Mouse (Mus musculus) embryonic facial prominence, embryonic 10.5 days (tissue): Measurements from ENCODE around the gene Aldh4a1. TPM values are rescaled to one million over a fixed set of nuclear protein-coding genes. Genes with fewer than 3 reads are reported as not detected.

Source experiments
- DNase-seq: peaks from one replicate; pipeline ENCODE4 v3.0.0-alpha.2; 2017; ENCODE audit warnings: low spot score
- H3K27ac ChIP-seq: fragments of 300-500 bp; sonication (generic); replicated peaks from 2 replicates; pipeline ENCODE4 v1.5.1; 2016; ENCODE audit warnings: mild to moderate bottlenecking
- H3K27me3 ChIP-seq: fragments of 300-500 bp; sonication (generic); replicated peaks from 2 replicates; pipeline ENCODE4 v1.6.1; 2016; ENCODE audit warnings: low read depth, mild to moderate bottlenecking; ENCODE audit not compliant: poor library complexity, severe bottlenecking
- H3K36me3 ChIP-seq: fragments of 300-500 bp; sonication (generic); replicated peaks from 2 replicates; pipeline ENCODE4 v1.6.1; 2016; ENCODE audit warnings: mild to moderate bottlenecking, moderate library complexity
- H3K4me1 ChIP-seq: fragments of 300-500 bp; sonication (generic); 2 replicates; pipeline ENCODE4 v1.6.1; 2016
- H3K4me3 ChIP-seq: fragments of 300-500 bp; sonication (generic); 2 replicates; pipeline ENCODE4 v1.5.1; 2016; ENCODE audit warnings: mild to moderate bottlenecking, moderate library complexity
- H3K9me3 ChIP-seq: fragments of 300-500 bp; sonication (generic); 2 replicates; pipeline ENCODE4 v1.6.1; 2016; ENCODE audit warnings: mild to moderate bottlenecking
- WGBS: fragments of 180-500 bp; shearing (Covaris S2); methylation state at CpG from one replicate; pipeline ENCODE4 v1.1.7; 2016; 5-methylcytosine and 5-hydroxymethylcytosine counted together
- polyA plus RNA-seq: library from polyadenylated mRNA; unstranded; fragments of >200 nt; fragmentation: Nextera tagmentation; extraction: Ambion mirVana; gene quantifications from 2 replicates; pipeline ENCODE4 v1.2.1, GENCODE M21; 2016

The Aldh4a1 gene
- polyA plus RNA-seq, 1 experiment from 2014 or later, result 24.4 TPM

DNA sequence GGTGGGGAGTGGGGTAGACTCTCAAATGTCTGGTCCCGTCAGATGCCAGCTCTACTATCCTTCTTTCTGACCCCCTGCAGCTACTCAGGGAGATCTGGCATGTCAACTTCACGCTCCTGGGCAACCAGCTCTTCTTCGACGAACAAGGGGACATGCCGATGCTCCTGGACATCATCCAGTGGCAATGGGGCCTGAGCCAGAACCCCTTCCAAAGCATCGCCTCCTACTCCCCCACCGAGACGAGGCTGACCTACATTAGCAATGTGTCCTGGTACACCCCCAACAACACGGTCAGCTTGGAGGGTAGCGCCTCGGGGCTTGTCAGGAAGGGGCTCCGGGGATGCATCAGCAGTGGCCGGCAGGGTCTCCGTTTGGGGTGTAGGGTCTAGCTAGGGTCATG, 39.2 kb downstream of the Aldh4a1 start:
- DNase-seq, result no peak
- Histone ChIP-seq H3K9me3 (peaks cover 7% of the 10 kb centered on the region; the same call in 1 of the 2 replicates), H3K4me1 (no peaks in the 10 kb centered on the region), H3K27ac (no peak overlapping the region), H3K4me3 (no peak overlapping the region), H3K36me3 (no peaks in the 10 kb centered on the region), H3K27me3 (no peaks in the 10 kb centered on the region)
- 91% methylated on average over 14 of the region's 14 CpGs for WGBS

DNA sequence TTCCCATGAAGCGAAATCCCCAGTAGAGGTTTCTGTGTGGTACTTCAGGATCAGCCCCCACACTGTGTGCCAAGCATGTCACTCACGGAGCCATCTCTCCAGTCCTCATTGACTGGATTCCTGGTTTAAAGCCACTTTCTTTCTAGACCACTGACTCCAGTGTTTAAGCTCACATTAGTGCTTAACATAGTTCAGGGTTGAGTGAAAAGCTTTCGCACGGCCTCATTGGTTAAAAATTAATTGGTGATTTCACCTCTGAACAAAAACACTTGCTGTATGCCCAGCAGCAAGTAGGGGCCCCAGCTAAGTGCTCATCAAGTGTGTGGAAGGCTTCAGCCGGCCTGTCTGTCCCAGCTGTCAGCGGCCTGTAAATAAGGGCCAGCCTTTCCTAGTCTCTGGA, 45.0 kb downstream of the Aldh4a1 start:
- Histone ChIP-seq H3K27me3 (no peaks in the 10 kb centered on the region), H3K36me3 (no peaks in the 10 kb centered on the region), H3K4me1 (no peaks in the 10 kb centered on the region), H3K27ac (no peak overlapping the region), H3K9me3 (no peaks in the 10 kb centered on the region), H3K4me3 (no peak overlapping the region)
- DNase-seq, result no peak
- WGBS, result 72% methylated on average over 6 of the region's 6 CpGs

DNA sequence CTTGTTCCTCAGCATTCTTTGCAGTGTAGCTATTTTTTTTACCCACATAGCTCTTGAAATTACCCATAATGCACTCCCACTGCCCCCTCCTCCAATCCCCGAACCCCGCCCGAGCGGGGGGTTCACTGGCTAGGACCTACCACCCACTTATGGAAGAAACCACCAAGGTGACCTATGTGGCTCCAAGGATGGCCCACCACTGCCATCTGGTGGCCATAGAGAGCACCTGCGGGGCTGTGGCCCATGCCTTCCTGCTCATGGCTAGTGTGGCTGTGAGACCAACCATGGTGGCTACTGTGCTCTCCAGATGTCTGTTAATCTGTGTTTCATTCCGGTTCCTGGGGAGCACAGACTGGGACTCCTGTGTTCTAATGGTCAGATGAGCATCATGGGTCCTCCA, 47.2 kb downstream of the Aldh4a1 start:
- Histone ChIP-seq H3K27ac (no peak overlapping the region), H3K9me3 (no peaks in the 10 kb centered on the region), H3K27me3 (peaks cover 4% of the 10 kb centered on the region), H3K36me3 (no peaks in the 10 kb centered on the region), H3K4me1 (no peaks in the 10 kb centered on the region), H3K4me3 (no peak overlapping the region)
- 24% methylated on average over 6 of the region's 6 CpGs for WGBS
- peak; percentile 71 for DNase-seq

DNA sequence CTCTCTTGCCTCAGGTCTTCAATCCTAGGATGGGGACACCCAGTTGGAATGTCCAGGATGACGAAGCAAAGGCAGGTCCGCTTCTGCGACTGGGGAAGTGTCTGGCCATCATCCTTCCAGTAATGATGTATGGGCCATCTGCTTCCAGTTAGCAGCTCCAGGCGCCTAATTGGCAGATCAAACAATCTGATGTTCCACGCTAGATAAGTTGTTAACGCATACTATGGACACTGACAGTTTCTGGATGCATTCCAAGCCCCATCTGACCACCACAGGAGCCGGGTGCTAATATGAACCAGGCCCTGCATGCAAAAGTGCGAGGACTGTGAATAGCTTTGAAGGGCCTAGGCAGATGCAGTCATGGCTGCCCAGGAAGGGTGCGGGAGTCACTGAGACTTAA, 53.0 kb downstream of the Aldh4a1 start:
- DNase-seq, result peak; percentile 28
- H3K9me3 ChIP-seq, result peaks cover 11% of the 10 kb centered on the region; the same call in 1 of the 2 replicates
- no peak overlapping the region for H3K27ac ChIP-seq
- peaks cover 10% of the 10 kb centered on the region for H3K4me1 ChIP-seq
- peaks cover 15% of the 10 kb centered on the region for H3K27me3 ChIP-seq
- no peak overlapping the region for H3K4me3 ChIP-seq
- 60% methylated on average over 9 of the region's 9 CpGs for WGBS
- H3K36me3 ChIP-seq, result no peaks in the 10 kb centered on the region

DNA sequence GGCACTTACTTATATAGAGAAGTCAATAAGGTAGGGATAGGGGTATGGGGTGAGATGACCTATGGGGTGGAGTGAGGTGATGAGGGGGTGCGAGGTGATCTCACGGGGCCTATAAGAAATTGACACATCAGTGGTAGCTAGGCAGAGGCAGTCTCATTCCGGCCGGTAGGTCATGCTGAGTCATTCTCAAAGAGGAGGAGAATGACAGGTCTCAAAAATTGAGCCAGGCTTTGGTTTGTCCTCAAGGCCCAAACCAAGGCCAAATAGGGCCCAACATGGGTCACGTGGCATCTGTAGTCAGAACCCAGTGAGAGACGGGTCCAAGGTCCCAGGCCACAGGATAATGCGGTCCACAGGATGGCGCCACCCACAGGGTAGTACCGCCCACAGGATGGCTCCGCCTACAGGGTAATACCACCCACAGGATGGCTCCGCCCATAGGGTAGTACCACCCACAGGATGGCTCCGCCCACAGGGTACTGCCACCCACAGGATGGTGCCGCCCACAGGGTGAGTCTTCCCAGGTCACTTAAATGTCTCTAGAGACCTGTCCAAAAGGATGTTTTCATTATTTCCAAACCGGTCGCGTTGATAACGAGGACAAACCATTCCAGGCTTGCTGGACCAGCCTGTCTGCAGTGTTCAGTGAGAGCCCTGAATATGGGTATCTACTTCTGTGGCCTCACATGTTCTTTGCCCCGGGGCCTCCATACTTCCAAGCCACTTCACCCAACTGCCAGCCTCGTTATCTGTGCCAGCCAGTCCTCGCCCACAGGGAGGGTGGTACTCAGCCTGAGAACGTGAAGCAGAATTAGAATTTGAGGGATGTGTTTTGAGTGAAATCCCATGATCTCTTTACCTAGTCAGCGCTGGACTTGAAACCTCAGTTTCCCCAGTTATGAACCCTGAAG, 61.3 kb downstream of the Aldh4a1 start:
- no peaks in the 10 kb centered on the region for H3K36me3 ChIP-seq
- DNase-seq, result no peak
- H3K27ac ChIP-seq, result no peak overlapping the region

DNA sequence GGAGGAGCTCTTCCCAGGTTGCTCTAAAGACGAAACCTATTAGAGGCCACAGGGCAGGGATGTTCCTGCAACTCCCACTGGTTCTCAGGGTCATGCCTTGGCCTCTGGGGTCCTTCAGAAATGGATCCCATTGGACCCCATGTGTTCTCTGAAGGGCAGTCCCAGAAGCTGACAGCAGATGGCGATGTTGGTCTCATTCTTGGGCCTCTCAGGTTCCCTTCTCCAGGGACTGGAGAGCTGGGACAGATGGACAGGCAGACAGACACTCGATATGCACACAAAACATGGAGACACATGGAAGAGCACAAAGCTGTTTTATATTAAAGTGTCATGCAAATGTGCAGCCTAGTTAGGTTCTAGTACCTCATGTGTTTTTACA, 62.0 kb downstream of the Aldh4a1 start:
- no peak overlapping the region for H3K4me3 ChIP-seq
- no peaks in the 10 kb centered on the region for H3K36me3 ChIP-seq
- 14% methylated on average over 3 of the region's 3 CpGs for WGBS
- peaks cover 18% of the 10 kb centered on the region; the same call in 1 of the 2 replicates for H3K9me3 ChIP-seq
- peaks cover 22% of the 10 kb centered on the region; the same call in 1 of the 2 replicates for H3K27me3 ChIP-seq
- peak; percentile 76 for DNase-seq
- no peak overlapping the region for H3K27ac ChIP-seq
- peaks cover 2% of the 10 kb centered on the region; the same call in 1 of the 2 replicates for H3K4me1 ChIP-seq

More for the DNA sequence above, 61.3 kb downstream of the Aldh4a1 start:
- Histone ChIP-seq H3K4me1 (no peaks in the 10 kb centered on the region), H3K4me3 (no peak overlapping the region), H3K27me3 (0 out of 2 replicates have a peak, but pooled peaks cover 17% of the 10 kb centered on the region), H3K9me3 (peaks cover 18% of the 10 kb centered on the region; the same call in 1 of the 2 replicates)
- WGBS, result 76% methylated on average over 22 of the region's 22 CpGs

DNA sequence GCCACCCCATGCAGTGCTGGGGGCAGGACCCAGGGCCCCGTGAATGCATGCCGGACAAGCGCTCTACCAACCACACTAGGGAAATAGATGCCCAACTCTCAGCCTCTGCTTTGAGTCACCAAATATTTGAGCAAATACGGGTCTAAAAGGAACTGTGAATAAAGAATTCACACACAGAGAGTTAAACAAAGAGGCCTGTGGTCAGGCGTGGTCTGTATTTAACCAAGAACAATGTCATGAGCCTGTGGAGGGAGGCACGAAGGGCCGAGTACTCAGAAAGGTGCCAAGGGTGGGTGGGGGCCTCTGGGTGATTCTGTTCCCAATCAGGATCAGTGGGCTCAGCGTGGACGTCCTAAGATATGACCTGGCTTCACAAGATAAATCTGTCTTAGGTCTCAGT, 65.4 kb downstream of the Aldh4a1 start:
- H3K36me3 ChIP-seq, result no peaks in the 10 kb centered on the region
- WGBS, result 72% methylated on average over 9 of the region's 9 CpGs

DNA sequence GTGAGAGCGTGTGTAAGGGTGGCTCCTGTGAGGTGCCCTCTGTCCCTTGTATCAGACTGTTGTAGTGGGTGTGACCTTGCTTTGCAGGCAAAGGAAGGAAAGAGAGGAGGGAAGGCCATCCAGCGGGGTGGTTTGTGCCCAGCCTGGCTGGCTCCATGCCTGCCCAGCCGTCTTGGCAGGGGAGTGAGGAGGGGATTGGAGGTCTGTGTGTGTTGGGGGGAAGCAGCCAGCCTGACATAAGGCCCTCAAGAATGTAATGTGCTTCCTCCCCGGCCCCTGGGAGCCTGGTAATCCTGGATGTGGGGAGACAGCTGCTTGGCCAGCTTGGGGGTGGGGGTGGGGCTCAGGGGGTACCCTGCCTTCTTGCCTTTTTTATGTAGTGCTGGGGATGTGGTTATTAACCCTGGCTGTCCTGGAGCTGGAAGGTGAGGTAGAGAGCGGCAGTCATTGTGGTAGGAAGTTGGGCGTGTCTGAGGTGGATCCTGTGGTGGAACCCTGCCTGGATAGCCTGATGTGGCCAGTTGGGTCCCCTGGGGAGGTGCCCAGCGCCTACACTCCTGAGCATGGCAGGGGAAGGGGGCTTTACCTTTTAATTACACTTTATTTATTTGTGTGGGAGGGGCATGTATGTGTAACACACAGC, 67.1 kb downstream of the Aldh4a1 start:
- no peak for DNase-seq
- H3K27me3 ChIP-seq, result peaks cover 62% of the 10 kb centered on the region
- H3K36me3 ChIP-seq, result no peaks in the 10 kb centered on the region
- peaks cover 15% of the 10 kb centered on the region for H3K4me1 ChIP-seq
- H3K4me3 ChIP-seq, result no peak overlapping the region
- WGBS, result 35% methylated on average over 7 of the region's 7 CpGs
- no peaks in the 10 kb centered on the region for H3K9me3 ChIP-seq
- no peak overlapping the region for H3K27ac ChIP-seq

More for the DNA sequence above, 65.4 kb downstream of the Aldh4a1 start:
- peaks cover 49% of the 10 kb centered on the region for H3K27me3 ChIP-seq
- no peaks in the 10 kb centered on the region for H3K9me3 ChIP-seq
- no peak overlapping the region for H3K4me3 ChIP-seq
- peaks cover 7% of the 10 kb centered on the region for H3K4me1 ChIP-seq
- H3K27ac ChIP-seq, result no peak overlapping the region
- DNase-seq, result no peak

DNA sequence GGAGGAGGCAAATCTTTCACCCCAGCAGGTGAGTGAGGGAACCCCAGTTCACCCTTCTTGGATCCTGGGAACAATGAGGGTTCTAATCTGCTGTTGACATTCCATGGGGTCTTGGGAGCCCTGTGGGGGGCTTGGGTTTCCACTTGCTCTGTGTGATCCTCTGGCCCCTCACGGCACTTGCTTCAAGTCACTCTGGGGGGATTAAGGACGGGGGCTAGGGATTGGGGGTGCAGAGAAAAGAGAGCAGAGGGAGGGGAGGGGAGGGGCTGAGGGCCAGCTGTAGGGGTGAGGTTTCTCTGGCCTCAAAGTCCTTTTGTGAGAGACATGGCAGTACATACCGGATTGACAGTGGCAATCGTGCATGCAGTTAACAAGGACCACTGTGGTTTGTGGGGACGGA, 70.6 kb downstream of the Aldh4a1 start:
- Histone ChIP-seq H3K27ac (0 out of 2 replicates have a peak overlapping the region, but pooled peaks have one; percentile 32), H3K36me3 (no peaks in the 10 kb centered on the region), H3K4me3 (no peak overlapping the region), H3K27me3 (peaks cover 69% of the 10 kb centered on the region), H3K9me3 (no peaks in the 10 kb centered on the region), H3K4me1 (peaks cover 25% of the 10 kb centered on the region)
- WGBS, result 32% methylated on average over 5 of the region's 5 CpGs
- no peak for DNase-seq

DNA sequence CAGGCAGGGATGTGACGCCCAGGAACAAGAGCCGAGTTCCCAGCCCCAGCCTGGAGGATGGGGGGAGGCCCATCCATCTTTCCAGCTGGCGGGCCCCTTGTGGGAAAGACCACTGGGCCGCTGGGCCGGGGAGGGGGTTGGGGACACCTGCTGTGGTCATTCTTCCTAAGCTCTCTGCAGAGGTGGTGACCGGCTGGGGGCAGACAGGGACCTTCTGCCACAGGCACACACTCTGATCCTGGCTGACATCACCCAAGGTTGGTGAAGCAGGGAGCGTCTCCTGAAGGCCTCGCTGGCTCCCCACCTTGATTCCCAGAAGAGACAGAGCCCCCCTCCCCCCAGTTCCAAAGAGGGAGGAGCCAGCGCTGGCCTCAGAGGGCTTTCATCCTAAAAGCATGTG, 75.1 kb downstream of the Aldh4a1 start:
- 6% methylated on average over 9 of the region's 9 CpGs for WGBS
- H3K36me3 ChIP-seq, result no peaks in the 10 kb centered on the region
- peak overlapping the region; percentile 27 for H3K27ac ChIP-seq
- H3K9me3 ChIP-seq, result no peaks in the 10 kb centered on the region
- DNase-seq, result peak; percentile 47
- peaks cover 26% of the 10 kb centered on the region for H3K4me1 ChIP-seq
- H3K27me3 ChIP-seq, result peaks cover 50% of the 10 kb centered on the region
- no peak overlapping the region for H3K4me3 ChIP-seq

DNA sequence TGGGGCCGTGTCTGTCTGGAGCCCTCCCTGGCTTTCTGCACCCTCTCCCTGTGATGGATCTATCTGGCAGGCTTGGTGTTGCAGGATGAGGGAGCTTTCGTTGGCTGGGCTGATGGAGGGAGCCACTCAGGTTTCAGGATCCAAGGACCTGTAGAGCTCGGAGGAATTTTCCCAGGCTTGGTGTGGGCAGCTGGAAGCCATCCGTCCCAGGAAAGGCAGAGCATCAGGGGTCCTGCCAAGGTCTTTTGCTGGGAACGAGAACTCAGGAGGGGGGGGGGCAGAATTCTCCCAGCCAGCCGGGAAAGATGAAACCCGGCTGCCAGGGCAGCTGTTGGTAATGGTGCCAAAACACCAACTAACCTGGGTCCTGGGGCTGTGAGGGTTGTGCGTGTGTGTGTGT, 75.9 kb downstream of the Aldh4a1 start:
- Histone ChIP-seq H3K4me1 (peaks cover 18% of the 10 kb centered on the region), H3K36me3 (no peaks in the 10 kb centered on the region), H3K9me3 (no peaks in the 10 kb centered on the region), H3K27ac (no peak overlapping the region), H3K4me3 (no peak overlapping the region), H3K27me3 (peaks cover 42% of the 10 kb centered on the region)
- 65% methylated on average over 8 of the region's 8 CpGs for WGBS
- no peak for DNase-seq
